Mouse (Mus musculus) limb, embryonic 14.5 days (tissue): Measurements from ENCODE around the gene Tmco4. TPM values are rescaled to one million over a fixed set of nuclear protein-coding genes. Genes with fewer than 3 reads are reported as not detected.

Source experiments
- ATAC-seq: fragments of 200-750 bp; cut with Nextera tagmentation; 2 replicates; pipeline ENCODE4 v1.8.0; 2017; ENCODE audit warnings: low read depth, moderate number of reproducible peaks, moderate TSS enrichment; ENCODE audit not compliant: low FRiP score
- DNase-seq: peaks from one replicate; pipeline ENCODE4 v3.0.0-alpha.2; 2015; ENCODE audit warnings: low spot score
- H3K27ac ChIP-seq: fragments of 300-500 bp; sonication (generic); replicated peaks from 2 replicates; pipeline ENCODE4 v1.5.1; 2014; ENCODE audit warnings: low read depth, mild to moderate bottlenecking, low read length, moderate library complexity, mixed read lengths
- H3K27me3 ChIP-seq: fragments of 300-500 bp; sonication (generic); 2 replicates; pipeline ENCODE4 v1.6.1; 2014; ENCODE audit warnings: low read length, mixed read lengths; ENCODE audit not compliant: control insufficient read depth, insufficient read depth
- H3K36me3 ChIP-seq: fragments of 300-500 bp; sonication (generic); 2 replicates; pipeline ENCODE4 v1.6.1; 2014; ENCODE audit warnings: mild to moderate bottlenecking, low read length, moderate library complexity, mixed read lengths; ENCODE audit not compliant: control insufficient read depth, insufficient read depth
- H3K4me1 ChIP-seq: fragments of 300-500 bp; sonication (generic); 2 replicates; pipeline ENCODE4 v1.6.1; 2014; ENCODE audit warnings: antibody characterized with exemption, low read length, mixed read lengths; ENCODE audit not compliant: control insufficient read depth, insufficient read depth
- H3K4me2 ChIP-seq: fragments of 300-500 bp; sonication (generic); replicated peaks from 2 replicates; pipeline ENCODE4 v1.6.1; 2014; ENCODE audit warnings: low read depth, mild to moderate bottlenecking, low read length, moderate library complexity; ENCODE audit not compliant: severe bottlenecking
- H3K4me3 ChIP-seq: fragments of 300-500 bp; sonication (generic); replicated peaks from 2 replicates; pipeline ENCODE4 v1.5.1; 2014; ENCODE audit warnings: low read length
- H3K9ac ChIP-seq: fragments of 300-500 bp; sonication (generic); 2 replicates; pipeline ENCODE4 v1.6.1; 2014; ENCODE audit warnings: mild to moderate bottlenecking, low read depth, low read length, moderate library complexity; ENCODE audit not compliant: severe bottlenecking
- H3K9me3 ChIP-seq: fragments of 300-500 bp; sonication (generic); 2 replicates; pipeline ENCODE4 v1.6.1; 2016; ENCODE audit warnings: low read length; ENCODE audit not compliant: control insufficient read depth
- POLR2A ChIP-seq: fragments of 200-500 bp; IDR thresholded peaks from 2 replicates; pipeline ENCODE4 v1.8.0; 2012; ENCODE audit warnings: inconsistent platforms, mild to moderate bottlenecking, moderate library complexity, borderline replicate concordance; ENCODE audit not compliant: insufficient read depth, insufficient read length; ENCODE audit errors: extremely low read depth
- WGBS: fragments of 180-500 bp; shearing (Covaris S2); extraction: QIAGEN DNeasy Blood & Tissue Kit; methylation state at CpG from one replicate; pipeline ENCODE4 v1.1.7; 2014; 5-methylcytosine and 5-hydroxymethylcytosine counted together
- polyA plus RNA-seq, 2 experiments: library from polyadenylated mRNA; depleted of rRNA in 1 of 2; stranded (reverse) in 1 of 2; unstranded in 1 of 2; fragments of >200 nt; fragmentation: Nextera tagmentation in 1 of 2; extraction: Ambion mirVana in 1 of 2; gene quantifications; 2 replicates each; pipeline versions ENCODE4 v1.2.1 to v1.2.3; 2012 to 2014

Tmco4 gene
- polyA plus RNA-seq, 2 experiments = 4.2 to 4.7 TPM

- 86% methylated on average over 15 of the region's 15 CpGs for WGBS
- Histone ChIP-seq H3K27ac (no peak overlapping the region), H3K36me3 (no peaks in the 10 kb centered on the region), H3K9ac (no peak overlapping the region), H3K27me3 (no peaks in the 10 kb centered on the region), H3K4me1 (no peaks in the 10 kb centered on the region), H3K4me3 (no peak overlapping the region), H3K4me2 (no peak overlapping the region), H3K9me3 (no peaks in the 10 kb centered on the region)
- no peak for ATAC-seq
- TF ChIP-seq POLR2A = no peak
- DNase-seq = no peak
Measured at GRCm38 (mm10) chr4:138959120-138959519, 13.6 kb upstream of the Tmco4 start.

DNA sequence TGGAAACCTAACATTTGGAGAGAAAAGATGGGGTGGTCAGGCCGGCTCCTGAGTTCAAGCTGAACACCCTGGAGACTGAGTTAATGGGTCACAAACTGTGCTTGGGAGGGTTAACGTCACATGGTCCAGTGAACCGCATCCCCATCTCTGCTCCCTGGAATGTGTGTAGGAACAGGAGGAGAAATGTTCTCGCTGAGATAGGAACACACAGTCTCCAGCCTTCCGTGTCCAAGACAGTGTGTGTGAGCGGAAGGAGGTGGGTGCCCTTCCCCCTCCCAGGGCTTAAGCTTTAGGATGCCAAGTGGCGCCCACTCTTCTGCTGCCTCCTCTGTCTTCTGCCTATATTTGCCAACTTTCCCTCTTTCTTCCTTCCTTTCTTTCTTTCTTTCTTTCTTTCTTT is 12.8 kb upstream of the Tmco4 start:
- H3K4me1 ChIP-seq = no peaks in the 10 kb centered on the region
- no peaks in the 10 kb centered on the region for H3K9me3 ChIP-seq
- no peaks in the 10 kb centered on the region for H3K27me3 ChIP-seq
- no peak for TF ChIP-seq POLR2A
- H3K36me3 ChIP-seq = no peaks in the 10 kb centered on the region
- no peak overlapping the region for H3K4me2 ChIP-seq
- no peak overlapping the region for H3K27ac ChIP-seq
- no peak overlapping the region for H3K4me3 ChIP-seq
- no peak for ATAC-seq
- no peak overlapping the region for H3K9ac ChIP-seq
- WGBS = 70% methylated on average over 7 of the region's 7 CpGs
- no peak for DNase-seq

DNA sequence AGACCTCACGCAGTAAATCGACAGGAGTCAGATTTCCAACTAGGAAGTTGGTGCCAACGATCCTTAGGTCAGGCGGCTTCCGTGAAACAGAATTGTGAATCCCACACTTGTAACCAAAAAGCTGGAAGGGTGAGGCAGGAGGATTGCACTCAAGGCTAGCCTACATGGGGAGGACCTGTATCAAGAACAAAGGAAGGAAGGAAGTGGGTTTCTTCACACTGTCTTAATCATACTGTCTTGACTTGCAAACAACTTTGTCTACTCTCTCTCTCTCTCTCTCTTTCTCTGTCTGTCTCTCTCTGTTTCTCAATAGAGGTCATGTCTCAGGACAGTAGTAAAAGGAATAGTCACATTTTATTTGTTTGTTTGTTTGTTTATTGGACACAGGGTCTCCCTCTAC is 10.0 kb upstream of the Tmco4 start:
- DNase-seq (no peak), ATAC-seq (no peak)
- Histone ChIP-seq H3K9me3 (no peaks in the 10 kb centered on the region), H3K4me3 (no peak overlapping the region), H3K4me2 (no peak overlapping the region), H3K27ac (no peak overlapping the region), H3K36me3 (no peaks in the 10 kb centered on the region), H3K4me1 (no peaks in the 10 kb centered on the region), H3K9ac (no peak overlapping the region), H3K27me3 (no peaks in the 10 kb centered on the region)
- TF ChIP-seq POLR2A = no peak
- WGBS = 70% methylated on average over 5 of the region's 5 CpGs

- no peak for TF ChIP-seq POLR2A
- no peak for ATAC-seq
Measured at GRCm38 (mm10) chr4:138965871-138966270, 6.8 kb upstream of the Tmco4 start.

GRCm38 (mm10) chr4:138966866-138967265 is 5.8 kb upstream of the Tmco4 start, which contains the start of gene Rnf186:
TSS of gene Rnf186 (plus strand) at chr4:138967112.
- Histone ChIP-seq H3K4me1 (no peaks in the 10 kb centered on the region; the same call in 1 of the 2 replicates), H3K4me3 (no peak within 1 kb of the TSS), H3K4me2 (no peak within 1 kb of the TSS), H3K9ac (no peak within 1 kb of the TSS), H3K36me3 (no peaks in the 10 kb centered on the region), H3K27ac (no peak within 1 kb of the TSS), H3K9me3 (no peaks in the 10 kb centered on the region), H3K27me3 (no peaks in the 10 kb centered on the region)
- DNase-seq = no peak
- WGBS = 83% methylated on average over 13 of the region's 13 CpGs
- ATAC-seq = no peak
- no peak for TF ChIP-seq POLR2A

More at GRCm38 (mm10) chr4:138965871-138966270, 6.8 kb upstream of the Tmco4 start:
- no peak for DNase-seq
- Histone ChIP-seq H3K27ac (no peak overlapping the region), H3K4me2 (no peak overlapping the region), H3K9me3 (no peaks in the 10 kb centered on the region), H3K4me1 (no peaks in the 10 kb centered on the region), H3K9ac (no peak overlapping the region), H3K4me3 (no peak overlapping the region), H3K36me3 (no peaks in the 10 kb centered on the region), H3K27me3 (no peaks in the 10 kb centered on the region)
- 74% methylated on average over 5 of the region's 5 CpGs for WGBS

DNA sequence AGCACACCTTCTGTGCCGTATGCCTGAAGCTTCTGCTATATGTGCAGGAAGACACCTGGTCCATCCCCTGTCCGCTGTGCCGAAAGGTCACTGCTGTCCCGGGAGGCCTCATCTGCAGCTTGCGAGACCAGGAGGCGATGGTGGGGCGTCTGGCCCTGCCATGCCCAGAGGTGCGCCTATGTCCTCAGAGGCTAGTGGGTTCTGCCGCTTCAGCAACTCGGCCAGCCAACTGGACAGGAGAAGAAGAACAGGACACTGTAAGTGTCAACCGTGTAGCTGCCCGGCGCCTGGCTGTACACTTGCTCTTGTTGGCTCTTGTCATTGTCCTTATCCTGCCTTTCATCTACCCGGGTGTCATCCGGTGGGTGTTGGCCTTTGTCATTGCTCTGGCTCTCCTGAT is 5.2 kb upstream of the Tmco4 start:
- TF ChIP-seq POLR2A = no peak
- 81% methylated on average over 12 of the region's 15 CpGs for WGBS
- ATAC-seq (no peak), DNase-seq (no peak)
- Histone ChIP-seq H3K27ac (no peak overlapping the region), H3K4me1 (peaks cover 3% of the 10 kb centered on the region; the same call in 1 of the 2 replicates), H3K9ac (no peak overlapping the region), H3K27me3 (no peaks in the 10 kb centered on the region), H3K4me2 (no peak overlapping the region), H3K4me3 (no peak overlapping the region), H3K36me3 (no peaks in the 10 kb centered on the region), H3K9me3 (no peaks in the 10 kb centered on the region)
